Mouse (Mus musculus): ENCODE data around the gene Slc31a2.

DNA sequence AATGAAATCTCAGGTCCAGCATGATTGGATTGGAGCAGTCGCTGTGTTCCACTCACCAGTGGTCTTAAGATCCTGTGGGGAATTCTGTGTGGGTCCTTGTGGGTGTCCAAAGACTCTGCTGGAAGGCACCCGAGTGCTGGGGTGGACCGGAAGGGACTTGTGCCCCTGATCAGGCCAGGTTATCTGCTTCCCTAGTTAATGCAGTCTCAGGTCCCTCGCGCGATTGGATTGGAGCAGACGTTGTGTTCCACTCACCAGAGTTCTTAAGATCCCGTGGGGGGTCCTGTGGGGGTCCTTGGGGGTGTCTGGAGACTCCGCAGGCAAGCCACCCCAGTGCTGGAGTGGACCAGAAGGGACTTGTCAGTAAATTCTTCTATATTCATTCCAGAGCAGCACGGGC, 10.3 kb downstream of the Slc31a2 start:
- TF ChIP-seq GATA1 (IDR thresholded peaks at IDR 0.05; ENCODE audit: borderline replicate concordance, low read length) (no peak), FLI1 (IDR thresholded peaks at IDR 0.05; ENCODE audit: low read length) (no peak)

All from megakaryocyte, embryonic 14.5 days (primary cell).